Mouse (Mus musculus) heart, embryonic 11.5 days (tissue): Measurements from ENCODE around the gene Rhbdf2. TPM values are rescaled to one million over a fixed set of nuclear protein-coding genes. Genes with fewer than 3 reads are reported as not detected.
"Not testable (repeated sequence)": the region's sequence is repeated elsewhere in the genome, so short reads cannot be mapped to it uniquely, and the experiment has no call there.

Experiments used
- ATAC-seq: fragments of 200-750 bp; cut with Nextera tagmentation; replicated peaks from 2 replicates; pipeline ENCODE4 v1.8.0; 2017; ENCODE audit warnings: moderate library complexity; ENCODE audit not compliant: insufficient number of reproducible peaks, low FRiP score, low TSS enrichment
- H3K27ac ChIP-seq: fragments of 300-500 bp; sonication (generic); 2 replicates; pipeline ENCODE4 v1.5.1; 2014; ENCODE audit warnings: mild to moderate bottlenecking, low read depth, low read length
- H3K27me3 ChIP-seq: fragments of 300-500 bp; sonication (generic); 2 replicates; pipeline ENCODE4 v1.6.1; 2014; ENCODE audit warnings: mild to moderate bottlenecking, low read length, mixed read lengths; ENCODE audit not compliant: control insufficient read depth, insufficient read depth
- H3K36me3 ChIP-seq: fragments of 300-500 bp; sonication (generic); 2 replicates; pipeline ENCODE4 v1.6.1; 2014; ENCODE audit warnings: mild to moderate bottlenecking, low read length, moderate library complexity, mixed read lengths; ENCODE audit not compliant: control insufficient read depth, insufficient read depth
- H3K4me1 ChIP-seq: fragments of 300-500 bp; sonication (generic); 2 replicates; pipeline ENCODE4 v1.6.1; 2014; ENCODE audit warnings: low read length; ENCODE audit not compliant: control insufficient read depth, insufficient read depth
- H3K4me2 ChIP-seq: fragments of 300-500 bp; sonication (generic); 2 replicates; pipeline ENCODE4 v1.6.1; 2014; ENCODE audit warnings: mild to moderate bottlenecking, moderate library complexity
- H3K4me3 ChIP-seq: fragments of 300-500 bp; sonication (generic); 2 replicates; pipeline ENCODE4 v1.5.1; 2014; ENCODE audit warnings: low read depth, low read length
- H3K9ac ChIP-seq: fragments of 300-500 bp; sonication (generic); 2 replicates; pipeline ENCODE4 v1.6.1; 2014; ENCODE audit warnings: mild to moderate bottlenecking, low read depth, low read length, moderate library complexity
- H3K9me3 ChIP-seq: fragments of 300-500 bp; sonication (generic); replicated peaks from 2 replicates; pipeline ENCODE4 v1.6.1; 2016; ENCODE audit warnings: low read length; ENCODE audit not compliant: control insufficient read depth
- WGBS: fragments of 180-500 bp; shearing (Covaris S2); extraction: QIAGEN DNeasy Blood & Tissue Kit; methylation state at CpG from one replicate; pipeline ENCODE4 v1.1.7; 2014; ENCODE audit not compliant: insufficient replicate concordance; 5-methylcytosine and 5-hydroxymethylcytosine counted together
- polyA plus RNA-seq: library from polyadenylated mRNA; unstranded; fragments of >200 nt; fragmentation: Nextera tagmentation; extraction: Ambion mirVana; gene quantifications from 2 replicates; pipeline ENCODE4 v1.2.1, GENCODE M21; 2014

Gene Rhbdf2
- polyA plus RNA-seq, 1 experiment from 2014 or later, result 5.0 TPM

- no peaks in the 10 kb centered on the region for H3K9me3 ChIP-seq
- 92% methylated on average over 1 of the region's 1 CpGs for WGBS
- H3K4me1 ChIP-seq, result peaks cover 40% of the 10 kb centered on the region
- H3K4me3 ChIP-seq, result no peak overlapping the region
- H3K36me3 ChIP-seq, result no peaks in the 10 kb centered on the region
- no peaks in the 10 kb centered on the region for H3K27me3 ChIP-seq
- H3K4me2 ChIP-seq, result no peak overlapping the region
- no peak overlapping the region for H3K27ac ChIP-seq
- no peak overlapping the region for H3K9ac ChIP-seq
- no peak for ATAC-seq
These were observed 14.3 kb downstream of the Rhbdf2 start for GRCm38 (mm10) chr11:116612554-116612953.

- H3K4me3 ChIP-seq, result no peak overlapping the region
- WGBS, result 87% methylated on average over 9 of the region's 9 CpGs
- peaks cover 39% of the 10 kb centered on the region for H3K4me1 ChIP-seq
- no peak overlapping the region for H3K27ac ChIP-seq
- H3K9ac ChIP-seq, result no peak overlapping the region
- no peaks in the 10 kb centered on the region for H3K27me3 ChIP-seq
- no peaks in the 10 kb centered on the region for H3K9me3 ChIP-seq
- no peak overlapping the region for H3K4me2 ChIP-seq
- ATAC-seq, result no peak
- H3K36me3 ChIP-seq, result no peaks in the 10 kb centered on the region
These were observed 14.9 kb downstream of the Rhbdf2 start for GRCm38 (mm10) chr11:116611883-116612282.

GRCm38 (mm10) chr11:116611168-116611567 is 15.7 kb downstream of the Rhbdf2 start:
- H3K27me3 ChIP-seq, H3K4me3 ChIP-seq, H3K4me2 ChIP-seq, H3K27ac ChIP-seq, H3K9me3 ChIP-seq, H3K9ac ChIP-seq, ATAC-seq, H3K36me3 ChIP-seq: not testable (repeated sequence)
- H3K4me1 ChIP-seq, result peaks cover 32% of the 10 kb centered on the region
- 94% methylated on average over 9 of the region's 9 CpGs for WGBS

- ATAC-seq, result no peak
- H3K4me3 ChIP-seq, result no peak overlapping the region
- H3K4me2 ChIP-seq, result no peak overlapping the region
- H3K27ac ChIP-seq, result no peak overlapping the region
- no peak overlapping the region for H3K9ac ChIP-seq
- H3K36me3 ChIP-seq, result 0 out of 2 replicates have a peak, but pooled peaks cover 2% of the 10 kb centered on the region
- H3K4me1 ChIP-seq, result peaks cover 21% of the 10 kb centered on the region
- WGBS, result 83% methylated on average over 15 of the region's 15 CpGs
- H3K27me3 ChIP-seq, result no peaks in the 10 kb centered on the region
- no peaks in the 10 kb centered on the region for H3K9me3 ChIP-seq
These were observed 16.7 kb downstream of the Rhbdf2 start for GRCm38 (mm10) chr11:116609965-116610630.

GRCm38 (mm10) chr11:116607717-116608116 is 19.1 kb downstream of the Rhbdf2 start:
- no peak overlapping the region for H3K4me3 ChIP-seq
- no peaks in the 10 kb centered on the region for H3K9me3 ChIP-seq
- peaks cover 7% of the 10 kb centered on the region; the same call in 1 of the 2 replicates for H3K36me3 ChIP-seq
- H3K27me3 ChIP-seq, result no peaks in the 10 kb centered on the region
- no peak overlapping the region for H3K9ac ChIP-seq
- H3K4me2 ChIP-seq, result no peak overlapping the region
- no peak for ATAC-seq
- peaks cover 11% of the 10 kb centered on the region; the same call in 1 of the 2 replicates for H3K4me1 ChIP-seq
- 92% methylated on average over 3 of the region's 3 CpGs for WGBS
- no peak overlapping the region for H3K27ac ChIP-seq

GRCm38 (mm10) chr11:116604097-116604496 is 22.7 kb downstream of the Rhbdf2 start:
- peaks cover 2% of the 10 kb centered on the region; the same call in 1 of the 2 replicates for H3K4me1 ChIP-seq
- H3K9ac ChIP-seq, result no peak overlapping the region
- no peak overlapping the region for H3K4me3 ChIP-seq
- H3K27me3 ChIP-seq, result no peaks in the 10 kb centered on the region
- no peak for ATAC-seq
- WGBS, result 84% methylated on average over 12 of the region's 12 CpGs
- H3K27ac ChIP-seq, result no peak overlapping the region
- no peak overlapping the region for H3K4me2 ChIP-seq
- no peaks in the 10 kb centered on the region for H3K9me3 ChIP-seq
- H3K36me3 ChIP-seq, result peaks cover 13% of the 10 kb centered on the region; the same call in 1 of the 2 replicates

GRCm38 (mm10) chr11:116603339-116603738 is 23.5 kb downstream of the Rhbdf2 start:
- Histone ChIP-seq H3K9ac (no peak overlapping the region), H3K4me1 (no peaks in the 10 kb centered on the region), H3K4me2 (no peak overlapping the region), H3K36me3 (peaks cover 13% of the 10 kb centered on the region), H3K27me3 (no peaks in the 10 kb centered on the region), H3K4me3 (no peak overlapping the region), H3K9me3 (no peaks in the 10 kb centered on the region), H3K27ac (no peak overlapping the region)
- no peak for ATAC-seq
- WGBS, result 85% methylated on average over 10 of the region's 10 CpGs

GRCm38 (mm10) chr11:116602043-116602442 is 24.8 kb downstream of the Rhbdf2 start:
- 80% methylated on average over 8 of the region's 8 CpGs for WGBS
- Histone ChIP-seq H3K9ac (no peak overlapping the region), H3K4me2 (no peak overlapping the region), H3K27ac (no peak overlapping the region), H3K27me3 (no peaks in the 10 kb centered on the region), H3K4me1 (no peaks in the 10 kb centered on the region), H3K4me3 (no peak overlapping the region), H3K9me3 (no peaks in the 10 kb centered on the region), H3K36me3 (peaks cover 13% of the 10 kb centered on the region)
- ATAC-seq, result no peak

GRCm38 (mm10) chr11:116601166-116601565 is 25.7 kb downstream of the Rhbdf2 start:
- Histone ChIP-seq H3K9me3 (no peaks in the 10 kb centered on the region), H3K4me2 (no peak overlapping the region), H3K9ac (no peak overlapping the region), H3K27me3 (no peaks in the 10 kb centered on the region), H3K4me3 (no peak overlapping the region), H3K36me3 (peaks cover 13% of the 10 kb centered on the region), H3K27ac (no peak overlapping the region), H3K4me1 (no peaks in the 10 kb centered on the region)
- ATAC-seq, result no peak
- 97% methylated on average over 8 of the region's 8 CpGs for WGBS
